Mouse (Mus musculus): Measurements from ENCODE around the gene Stag2. TPM values are rescaled to one million over a fixed set of nuclear protein-coding genes. Genes with fewer than 3 reads are reported as not detected.

The Stag2 gene
- polyA plus RNA-seq, 1 experiment from 2014 or later: 56.9 TPM

GRCm38 (mm10) chrX:42148016-42148451, 1.1 kb upstream of the Stag2 start:
- Histone ChIP-seq H3K27ac (ENCODE audit: low read depth, low read length) (peak overlapping the region; percentile 19; the same call in 1 of the 2 replicates), H3K36me3 (ENCODE audit: control insufficient read depth, insufficient read depth, low read length) (no peaks in the 10 kb centered on the region), H3K9me3 (ENCODE audit: control insufficient read depth, low read length) (no peaks in the 10 kb centered on the region), H3K9ac (ENCODE audit: low read depth, low read length) (peak overlapping the region; percentile 46; the same call in 1 of the 2 replicates), H3K4me1 (replicated peaks; ENCODE audit: control insufficient read depth, insufficient read depth, low read length) (no peaks in the 10 kb centered on the region), H3K27me3 (replicated peaks; ENCODE audit: control insufficient read depth, insufficient read depth, low read length) (no peaks in the 10 kb centered on the region), H3K4me2 (peak overlapping the region; percentile 59), H3K4me3 (ENCODE audit: low read depth, low read length) (no peak overlapping the region; the same call in 1 of the 2 replicates)
- no peak for DNase-seq (ENCODE audit: low spot score)
- ATAC-seq (replicated peaks; ENCODE audit: low FRiP score): no peak
- 42% methylated on average over 5 of the region's 5 CpGs for WGBS

GRCm38 (mm10) chrX:42149557-42150345, 634 bp downstream of the Stag2 start:
- peak overlapping the region; percentile 97 for H3K27ac ChIP-seq (ENCODE audit: low read depth, low read length)
- H3K27me3 ChIP-seq (replicated peaks; ENCODE audit: control insufficient read depth, insufficient read depth, low read length): no peaks in the 10 kb centered on the region
- H3K9ac ChIP-seq (ENCODE audit: low read depth, low read length): peak overlapping the region; percentile 95
- 13% methylated on average over 35 of the region's 71 CpGs for WGBS
- peak overlapping the region; percentile 70 for H3K4me3 ChIP-seq (ENCODE audit: low read depth, low read length)
- H3K4me2 ChIP-seq: peak overlapping the region; percentile 62
- DNase-seq (ENCODE audit: low spot score): peak; percentile 66
- no peaks in the 10 kb centered on the region for H3K4me1 ChIP-seq (replicated peaks; ENCODE audit: control insufficient read depth, insufficient read depth, low read length)
- H3K36me3 ChIP-seq (ENCODE audit: control insufficient read depth, insufficient read depth, low read length): no peaks in the 10 kb centered on the region
- no peaks in the 10 kb centered on the region for H3K9me3 ChIP-seq (ENCODE audit: control insufficient read depth, low read length)
- peak; percentile 21 for ATAC-seq (replicated peaks; ENCODE audit: low FRiP score)

- H3K27me3 ChIP-seq (replicated peaks; ENCODE audit: control insufficient read depth, insufficient read depth, low read length): no peaks in the 10 kb centered on the region
- no peaks in the 10 kb centered on the region for H3K36me3 ChIP-seq (ENCODE audit: control insufficient read depth, insufficient read depth, low read length)
- H3K4me3 ChIP-seq (ENCODE audit: low read depth, low read length): peak overlapping the region; percentile 70
- peak overlapping the region; percentile 97 for H3K27ac ChIP-seq (ENCODE audit: low read depth, low read length)
- WGBS: 21% methylated on average over 25 of the region's 40 CpGs
- no peaks in the 10 kb centered on the region for H3K4me1 ChIP-seq (replicated peaks; ENCODE audit: control insufficient read depth, insufficient read depth, low read length)
- H3K4me2 ChIP-seq: peak overlapping the region; percentile 67
- no peaks in the 10 kb centered on the region for H3K9me3 ChIP-seq (ENCODE audit: control insufficient read depth, low read length)
- DNase-seq (ENCODE audit: low spot score) (peak; percentile 67), ATAC-seq (replicated peaks; ENCODE audit: low FRiP score) (peak; percentile 73)
- H3K9ac ChIP-seq (ENCODE audit: low read depth, low read length): peak overlapping the region; percentile 95
Measured at GRCm38 (mm10) chrX:42150346-42151023, 1.4 kb downstream of the Stag2 start.

GRCm38 (mm10) chrX:42151024-42151754, 2.1 kb downstream of the Stag2 start:
- Histone ChIP-seq H3K9me3 (ENCODE audit: control insufficient read depth, low read length) (no peaks in the 10 kb centered on the region), H3K4me3 (ENCODE audit: low read depth, low read length) (peak overlapping the region; percentile 70), H3K9ac (ENCODE audit: low read depth, low read length) (peak overlapping the region; percentile 68), H3K36me3 (ENCODE audit: control insufficient read depth, insufficient read depth, low read length) (no peaks in the 10 kb centered on the region), H3K4me2 (peak overlapping the region; percentile 67), H3K27ac (ENCODE audit: low read depth, low read length) (peak overlapping the region; percentile 92), H3K27me3 (replicated peaks; ENCODE audit: control insufficient read depth, insufficient read depth, low read length) (no peaks in the 10 kb centered on the region), H3K4me1 (replicated peaks; ENCODE audit: control insufficient read depth, insufficient read depth, low read length) (no peaks in the 10 kb centered on the region)
- ATAC-seq (replicated peaks; ENCODE audit: low FRiP score) (no peak), DNase-seq (ENCODE audit: low spot score) (no peak)
- WGBS: 11% methylated on average over 25 of the region's 25 CpGs

DNA sequence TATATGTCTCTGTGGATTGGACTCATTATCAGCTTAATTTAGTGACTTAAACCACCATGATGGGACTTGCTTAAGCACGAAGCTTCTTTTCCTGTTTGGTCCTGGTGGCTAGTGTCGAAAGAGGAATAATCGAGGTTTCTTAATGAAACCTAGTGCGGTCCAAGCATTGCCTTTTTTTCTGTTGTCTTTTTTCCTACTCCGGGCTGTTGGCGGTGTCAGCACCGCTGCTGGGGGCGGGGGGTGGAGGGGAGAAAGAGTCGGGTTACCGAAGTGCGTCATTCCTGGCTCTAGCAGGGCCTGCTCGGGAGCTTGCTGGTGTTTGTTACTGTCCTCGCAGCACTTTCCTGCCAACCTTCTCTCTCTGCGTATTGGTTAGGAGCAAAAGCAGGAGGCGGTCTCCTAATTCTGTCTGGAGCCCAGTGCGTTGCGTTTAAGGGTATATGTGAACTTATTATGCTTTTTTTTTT, 2.8 kb downstream of the Stag2 start:
- Histone ChIP-seq H3K36me3 (ENCODE audit: control insufficient read depth, insufficient read depth, low read length) (no peaks in the 10 kb centered on the region), H3K27ac (ENCODE audit: low read depth, low read length) (peak overlapping the region; percentile 92), H3K9ac (ENCODE audit: low read depth, low read length) (peak overlapping the region; percentile 68), H3K4me2 (peak overlapping the region; percentile 67), H3K9me3 (ENCODE audit: control insufficient read depth, low read length) (no peaks in the 10 kb centered on the region), H3K27me3 (replicated peaks; ENCODE audit: control insufficient read depth, insufficient read depth, low read length) (no peaks in the 10 kb centered on the region), H3K4me1 (replicated peaks; ENCODE audit: control insufficient read depth, insufficient read depth, low read length) (no peaks in the 10 kb centered on the region), H3K4me3 (ENCODE audit: low read depth, low read length) (peak overlapping the region; percentile 70)
- peak; percentile 59 for DNase-seq (ENCODE audit: low spot score)
- WGBS: 11% methylated on average over 17 of the region's 17 CpGs
- peak; percentile 69 for ATAC-seq (replicated peaks; ENCODE audit: low FRiP score)

DNA sequence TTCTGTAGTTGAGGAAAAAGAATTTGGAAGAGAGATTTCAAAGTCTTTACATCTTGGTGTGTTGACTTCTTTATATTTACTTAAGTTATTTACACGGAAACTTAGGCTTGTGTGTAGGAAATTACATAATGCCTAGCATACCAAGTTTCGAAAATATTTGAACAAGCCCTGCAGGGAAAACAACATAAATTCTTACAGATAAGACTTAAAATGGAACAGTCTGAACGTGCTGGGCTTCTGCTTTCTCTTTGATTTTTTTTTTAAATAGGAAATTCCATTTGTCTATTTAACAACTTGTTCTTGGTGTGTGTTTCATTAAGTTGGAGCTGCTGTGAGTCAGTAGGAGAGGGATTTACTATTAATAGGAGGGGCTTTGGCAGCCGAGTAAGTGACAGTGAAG, 3.9 kb downstream of the Stag2 start:
- Histone ChIP-seq H3K27me3 (replicated peaks; ENCODE audit: control insufficient read depth, insufficient read depth, low read length) (no peaks in the 10 kb centered on the region), H3K9me3 (ENCODE audit: control insufficient read depth, low read length) (no peaks in the 10 kb centered on the region), H3K4me3 (ENCODE audit: low read depth, low read length) (peak overlapping the region; percentile 70), H3K4me2 (peak overlapping the region; percentile 67), H3K36me3 (ENCODE audit: control insufficient read depth, insufficient read depth, low read length) (no peaks in the 10 kb centered on the region), H3K4me1 (replicated peaks; ENCODE audit: control insufficient read depth, insufficient read depth, low read length) (no peaks in the 10 kb centered on the region), H3K9ac (ENCODE audit: low read depth, low read length) (0 out of 2 replicates have a peak overlapping the region, but pooled peaks have one; percentile 26), H3K27ac (ENCODE audit: low read depth, low read length) (no peak overlapping the region)
- WGBS: 19% methylated on average over 4 of the region's 4 CpGs
- ATAC-seq (replicated peaks; ENCODE audit: low FRiP score) (no peak), DNase-seq (ENCODE audit: low spot score) (no peak)

- DNase-seq (ENCODE audit: low spot score) (no peak), ATAC-seq (replicated peaks; ENCODE audit: low FRiP score) (no peak)
- no peak overlapping the region for H3K4me3 ChIP-seq (ENCODE audit: low read depth, low read length)
- H3K9me3 ChIP-seq (ENCODE audit: control insufficient read depth, low read length): no peaks in the 10 kb centered on the region
- no peak overlapping the region for H3K27ac ChIP-seq (ENCODE audit: low read depth, low read length)
- WGBS: 69% methylated on average over 1 of the region's 1 CpGs
- no peak overlapping the region for H3K4me2 ChIP-seq
- no peaks in the 10 kb centered on the region for H3K4me1 ChIP-seq (replicated peaks; ENCODE audit: control insufficient read depth, insufficient read depth, low read length)
- H3K9ac ChIP-seq (ENCODE audit: low read depth, low read length): no peak overlapping the region
- no peaks in the 10 kb centered on the region for H3K36me3 ChIP-seq (ENCODE audit: control insufficient read depth, insufficient read depth, low read length)
- no peaks in the 10 kb centered on the region for H3K27me3 ChIP-seq (replicated peaks; ENCODE audit: control insufficient read depth, insufficient read depth, low read length)
Measured at GRCm38 (mm10) chrX:42165455-42165854, 16.3 kb downstream of the Stag2 start.

- Histone ChIP-seq H3K27me3 (replicated peaks; ENCODE audit: control insufficient read depth, insufficient read depth, low read length) (no peaks in the 10 kb centered on the region), H3K9ac (ENCODE audit: low read depth, low read length) (no peak overlapping the region), H3K4me2 (no peak overlapping the region), H3K4me1 (replicated peaks; ENCODE audit: control insufficient read depth, insufficient read depth, low read length) (no peaks in the 10 kb centered on the region), H3K36me3 (ENCODE audit: control insufficient read depth, insufficient read depth, low read length) (no peaks in the 10 kb centered on the region), H3K9me3 (ENCODE audit: control insufficient read depth, low read length) (no peaks in the 10 kb centered on the region), H3K4me3 (ENCODE audit: low read depth, low read length) (no peak overlapping the region), H3K27ac (ENCODE audit: low read depth, low read length) (no peak overlapping the region)
- ATAC-seq (replicated peaks; ENCODE audit: low FRiP score) (no peak), DNase-seq (ENCODE audit: low spot score) (no peak)
- WGBS: 87% methylated on average over 5 of the region's 5 CpGs
Measured at GRCm38 (mm10) chrX:42170811-42171210, 21.7 kb downstream of the Stag2 start.

Data from liver, embryonic 11.5 days (tissue).